Mouse (Mus musculus): Measurements from ENCODE around the gene Srarp. TPM values are rescaled to one million over a fixed set of nuclear protein-coding genes. Genes with fewer than 3 reads are reported as not detected.

Gene Srarp
- polyA plus RNA-seq, 1 experiment from 2014 or later = not detected

- Histone ChIP-seq H3K36me3 (ENCODE audit: control insufficient read depth, insufficient read depth, low read length) (peaks cover 28% of the 10 kb centered on the region), H3K4me2 (no peak overlapping the region), H3K9ac (ENCODE audit: low read length) (peak overlapping the region; percentile 16; the same call in 1 of the 2 replicates), H3K9me3 (ENCODE audit: control insufficient read depth, low read length) (no peaks in the 10 kb centered on the region), H3K27ac (ENCODE audit: low read depth, low read length) (peak overlapping the region; percentile 54; the same call in 1 of the 2 replicates), H3K4me1 (ENCODE audit: control insufficient read depth, insufficient read depth, low read length) (peaks cover 16% of the 10 kb centered on the region), H3K27me3 (ENCODE audit: control insufficient read depth, insufficient read depth, low read length) (no peaks in the 10 kb centered on the region), H3K4me3 (ENCODE audit: low read depth, low read length) (no peak overlapping the region)
- DNase-seq (ENCODE audit: low spot score, missing footprints) (no peak), ATAC-seq (ENCODE audit: low FRiP score) (peak; percentile 35; the same call in 1 of the 2 replicates)
- WGBS = 47% methylated on average over 12 of the region's 12 CpGs
Observed at GRCm38 (mm10) chr4:141461088-141461487, 25.2 kb upstream of the Srarp start.

GRCm38 (mm10) chr4:141460481-141460880 lies 24.6 kb upstream of the Srarp start:
- H3K9me3 ChIP-seq (ENCODE audit: control insufficient read depth, low read length) = no peaks in the 10 kb centered on the region
- ATAC-seq (ENCODE audit: low FRiP score) = no peak
- DNase-seq (ENCODE audit: low spot score, missing footprints) = no peak
- H3K4me3 ChIP-seq (ENCODE audit: low read depth, low read length) = no peak overlapping the region
- peaks cover 16% of the 10 kb centered on the region for H3K4me1 ChIP-seq (ENCODE audit: control insufficient read depth, insufficient read depth, low read length)
- H3K27ac ChIP-seq (ENCODE audit: low read depth, low read length) = no peak overlapping the region
- no peaks in the 10 kb centered on the region for H3K27me3 ChIP-seq (ENCODE audit: control insufficient read depth, insufficient read depth, low read length)
- 97% methylated on average over 4 of the region's 4 CpGs for WGBS
- H3K4me2 ChIP-seq = no peak overlapping the region
- H3K9ac ChIP-seq (ENCODE audit: low read length) = 0 out of 2 replicates have a peak overlapping the region, but pooled peaks have one; percentile 9
- H3K36me3 ChIP-seq (ENCODE audit: control insufficient read depth, insufficient read depth, low read length) = peaks cover 23% of the 10 kb centered on the region

- Histone ChIP-seq H3K9me3 (ENCODE audit: control insufficient read depth, low read length) (no peaks in the 10 kb centered on the region), H3K27ac (ENCODE audit: low read depth, low read length) (no peak overlapping the region), H3K27me3 (ENCODE audit: control insufficient read depth, insufficient read depth, low read length) (no peaks in the 10 kb centered on the region), H3K4me3 (ENCODE audit: low read depth, low read length) (no peak overlapping the region), H3K36me3 (ENCODE audit: control insufficient read depth, insufficient read depth, low read length) (peaks cover 22% of the 10 kb centered on the region), H3K9ac (ENCODE audit: low read length) (no peak overlapping the region), H3K4me1 (ENCODE audit: control insufficient read depth, insufficient read depth, low read length) (peaks cover 16% of the 10 kb centered on the region), H3K4me2 (no peak overlapping the region)
- ATAC-seq (ENCODE audit: low FRiP score) (no peak), DNase-seq (ENCODE audit: low spot score, missing footprints) (no peak)
- 90% methylated on average over 9 of the region's 9 CpGs for WGBS
Observed at GRCm38 (mm10) chr4:141459766-141460165, 23.9 kb upstream of the Srarp start.

GRCm38 (mm10) chr4:141458888-141459287 lies 23.0 kb upstream of the Srarp start:
- no peak for DNase-seq (ENCODE audit: low spot score, missing footprints)
- Histone ChIP-seq H3K27ac (ENCODE audit: low read depth, low read length) (no peak overlapping the region), H3K9ac (ENCODE audit: low read length) (no peak overlapping the region), H3K27me3 (ENCODE audit: control insufficient read depth, insufficient read depth, low read length) (no peaks in the 10 kb centered on the region), H3K9me3 (ENCODE audit: control insufficient read depth, low read length) (no peaks in the 10 kb centered on the region), H3K36me3 (ENCODE audit: control insufficient read depth, insufficient read depth, low read length) (peaks cover 15% of the 10 kb centered on the region), H3K4me2 (no peak overlapping the region), H3K4me3 (ENCODE audit: low read depth, low read length) (no peak overlapping the region), H3K4me1 (ENCODE audit: control insufficient read depth, insufficient read depth, low read length) (peaks cover 16% of the 10 kb centered on the region)
- 74% methylated on average over 3 of the region's 3 CpGs for WGBS
- no peak for ATAC-seq (ENCODE audit: low FRiP score)

- 18% methylated on average over 7 of the region's 7 CpGs for WGBS
- DNase-seq (ENCODE audit: low spot score, missing footprints) (no peak), ATAC-seq (ENCODE audit: low FRiP score) (peak; percentile 43; the same call in 1 of the 2 replicates)
- H3K4me2 ChIP-seq = no peak overlapping the region
- H3K27ac ChIP-seq (ENCODE audit: low read depth, low read length) = no peak overlapping the region; the same call in 1 of the 2 replicates
- H3K4me3 ChIP-seq (ENCODE audit: low read depth, low read length) = no peak overlapping the region
- H3K36me3 ChIP-seq (ENCODE audit: control insufficient read depth, insufficient read depth, low read length) = peaks cover 12% of the 10 kb centered on the region
- no peaks in the 10 kb centered on the region for H3K9me3 ChIP-seq (ENCODE audit: control insufficient read depth, low read length)
- no peaks in the 10 kb centered on the region for H3K27me3 ChIP-seq (ENCODE audit: control insufficient read depth, insufficient read depth, low read length)
- peaks cover 16% of the 10 kb centered on the region for H3K4me1 ChIP-seq (ENCODE audit: control insufficient read depth, insufficient read depth, low read length)
- 0 out of 2 replicates have a peak overlapping the region, but pooled peaks have one; percentile 5 for H3K9ac ChIP-seq (ENCODE audit: low read length)
Observed at GRCm38 (mm10) chr4:141458236-141458635, 22.3 kb upstream of the Srarp start.

GRCm38 (mm10) chr4:141456193-141456938 lies 20.5 kb upstream of the Srarp start:
- no peak overlapping the region for H3K4me3 ChIP-seq (ENCODE audit: low read depth, low read length)
- H3K27ac ChIP-seq (ENCODE audit: low read depth, low read length) = no peak overlapping the region
- H3K4me2 ChIP-seq = no peak overlapping the region
- no peaks in the 10 kb centered on the region for H3K9me3 ChIP-seq (ENCODE audit: control insufficient read depth, low read length)
- H3K9ac ChIP-seq (ENCODE audit: low read length) = no peak overlapping the region
- no peaks in the 10 kb centered on the region for H3K27me3 ChIP-seq (ENCODE audit: control insufficient read depth, insufficient read depth, low read length)
- H3K4me1 ChIP-seq (ENCODE audit: control insufficient read depth, insufficient read depth, low read length) = peaks cover 16% of the 10 kb centered on the region
- DNase-seq (ENCODE audit: low spot score, missing footprints) = peak; percentile 81
- 94% methylated on average over 14 of the region's 14 CpGs for WGBS
- no peaks in the 10 kb centered on the region; the same call in 1 of the 2 replicates for H3K36me3 ChIP-seq (ENCODE audit: control insufficient read depth, insufficient read depth, low read length)
- no peak for ATAC-seq (ENCODE audit: low FRiP score)

- H3K9ac ChIP-seq (ENCODE audit: low read length) = no peak overlapping the region
Observed at GRCm38 (mm10) chr4:141455526-141455925, 19.6 kb upstream of the Srarp start.

GRCm38 (mm10) chr4:141454581-141455350 lies 18.9 kb upstream of the Srarp start:
- WGBS = 83% methylated on average over 14 of the region's 14 CpGs
- no peaks in the 10 kb centered on the region for H3K9me3 ChIP-seq (ENCODE audit: control insufficient read depth, low read length)
- no peak overlapping the region for H3K9ac ChIP-seq (ENCODE audit: low read length)
- H3K4me1 ChIP-seq (ENCODE audit: control insufficient read depth, insufficient read depth, low read length) = peaks cover 10% of the 10 kb centered on the region
- H3K4me2 ChIP-seq = no peak overlapping the region
- no peaks in the 10 kb centered on the region for H3K27me3 ChIP-seq (ENCODE audit: control insufficient read depth, insufficient read depth, low read length)
- no peak overlapping the region for H3K4me3 ChIP-seq (ENCODE audit: low read depth, low read length)
- ATAC-seq (ENCODE audit: low FRiP score) (no peak), DNase-seq (ENCODE audit: low spot score, missing footprints) (peak; percentile 44)
- H3K27ac ChIP-seq (ENCODE audit: low read depth, low read length) = no peak overlapping the region
- H3K36me3 ChIP-seq (ENCODE audit: control insufficient read depth, insufficient read depth, low read length) = no peaks in the 10 kb centered on the region

More at GRCm38 (mm10) chr4:141455526-141455925, 19.6 kb upstream of the Srarp start:
- Histone ChIP-seq H3K27ac (ENCODE audit: low read depth, low read length) (no peak overlapping the region), H3K4me2 (no peak overlapping the region), H3K4me1 (ENCODE audit: control insufficient read depth, insufficient read depth, low read length) (peaks cover 12% of the 10 kb centered on the region), H3K4me3 (ENCODE audit: low read depth, low read length) (no peak overlapping the region), H3K27me3 (ENCODE audit: control insufficient read depth, insufficient read depth, low read length) (no peaks in the 10 kb centered on the region), H3K9me3 (ENCODE audit: control insufficient read depth, low read length) (no peaks in the 10 kb centered on the region), H3K36me3 (ENCODE audit: control insufficient read depth, insufficient read depth, low read length) (no peaks in the 10 kb centered on the region)
- DNase-seq (ENCODE audit: low spot score, missing footprints) (peak; percentile 35), ATAC-seq (ENCODE audit: low FRiP score) (no peak)
- WGBS = 89% methylated on average over 4 of the region's 4 CpGs

All from midbrain, embryonic 11.5 days (tissue).